Mouse (Mus musculus): ENCODE results near the gene Por. TPM values are rescaled to one million over a fixed set of nuclear protein-coding genes. Genes with fewer than 3 reads are reported as not detected.

Gene Por
- polyA plus RNA-seq (2017; shearing (Covaris generic)): 10 to 100 TPM; 27.4 to 61.1 TPM

DNA sequence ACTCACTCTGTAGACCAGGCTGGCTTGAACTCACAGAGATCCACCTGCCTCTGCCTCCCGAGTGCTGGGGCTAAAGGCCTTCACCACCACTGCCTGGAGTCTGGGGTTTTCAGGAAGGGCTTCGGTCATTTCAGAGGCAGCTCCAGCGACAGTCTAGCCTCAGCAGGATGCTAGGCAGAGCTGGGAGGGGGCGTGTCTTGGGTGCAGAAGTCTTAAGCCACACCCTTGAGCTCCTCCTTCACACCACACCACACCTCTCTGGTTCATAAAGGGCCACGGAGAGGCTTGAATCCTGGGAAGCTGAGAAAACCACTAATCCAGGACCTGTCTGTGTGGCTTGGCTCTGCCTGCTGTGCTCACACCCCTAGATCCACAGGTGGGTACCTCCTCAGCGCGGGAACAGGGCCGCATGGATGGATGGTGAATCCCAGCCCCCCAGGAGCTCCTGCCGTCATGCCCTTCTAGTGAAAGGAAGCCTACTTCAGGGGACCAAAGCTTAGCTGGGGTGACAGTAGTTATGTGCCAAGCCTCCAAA lies at the start of gene Por:
Gene Por (plus strand): TSS at position 293 of the 535 bp plus-strand sequence.

DNA sequence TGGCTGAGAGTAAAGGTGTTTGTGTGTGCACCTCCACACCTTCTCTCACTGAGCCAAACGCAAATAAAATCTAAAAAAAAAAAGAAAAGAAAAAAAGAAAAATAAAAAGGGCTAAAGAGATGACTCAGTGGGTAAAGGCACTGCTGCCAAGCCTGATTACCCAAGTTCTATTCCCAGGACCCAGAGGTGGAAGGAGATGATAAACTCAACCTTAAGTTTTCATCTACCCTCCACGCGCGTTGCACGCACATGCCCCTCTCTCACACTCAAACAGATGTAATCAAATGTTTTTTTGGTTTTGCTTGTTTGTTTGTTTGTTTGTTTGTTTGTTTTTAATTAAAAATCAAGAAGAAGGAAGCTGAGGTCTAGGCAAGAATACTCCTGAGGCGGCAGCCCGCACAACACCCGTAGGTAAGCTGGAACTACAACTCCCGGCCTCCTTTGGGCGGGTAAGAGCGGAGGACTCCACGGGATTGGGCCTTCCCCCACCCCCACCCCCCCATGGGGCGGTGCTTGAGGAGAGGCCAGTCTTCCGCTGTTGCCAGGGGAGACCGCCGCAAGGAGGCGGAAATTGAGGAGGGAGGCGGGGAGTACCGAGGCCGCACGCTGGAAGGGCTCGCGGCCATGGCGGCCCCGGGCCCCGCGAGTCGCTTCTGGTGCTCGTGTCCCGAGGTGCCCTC lies 37.6 kb upstream of the Por start, which contains the start of gene Rhbdd2:
Gene Rhbdd2 (plus strand): TSS at position 502 of the 680 bp plus-strand sequence.

DNA sequence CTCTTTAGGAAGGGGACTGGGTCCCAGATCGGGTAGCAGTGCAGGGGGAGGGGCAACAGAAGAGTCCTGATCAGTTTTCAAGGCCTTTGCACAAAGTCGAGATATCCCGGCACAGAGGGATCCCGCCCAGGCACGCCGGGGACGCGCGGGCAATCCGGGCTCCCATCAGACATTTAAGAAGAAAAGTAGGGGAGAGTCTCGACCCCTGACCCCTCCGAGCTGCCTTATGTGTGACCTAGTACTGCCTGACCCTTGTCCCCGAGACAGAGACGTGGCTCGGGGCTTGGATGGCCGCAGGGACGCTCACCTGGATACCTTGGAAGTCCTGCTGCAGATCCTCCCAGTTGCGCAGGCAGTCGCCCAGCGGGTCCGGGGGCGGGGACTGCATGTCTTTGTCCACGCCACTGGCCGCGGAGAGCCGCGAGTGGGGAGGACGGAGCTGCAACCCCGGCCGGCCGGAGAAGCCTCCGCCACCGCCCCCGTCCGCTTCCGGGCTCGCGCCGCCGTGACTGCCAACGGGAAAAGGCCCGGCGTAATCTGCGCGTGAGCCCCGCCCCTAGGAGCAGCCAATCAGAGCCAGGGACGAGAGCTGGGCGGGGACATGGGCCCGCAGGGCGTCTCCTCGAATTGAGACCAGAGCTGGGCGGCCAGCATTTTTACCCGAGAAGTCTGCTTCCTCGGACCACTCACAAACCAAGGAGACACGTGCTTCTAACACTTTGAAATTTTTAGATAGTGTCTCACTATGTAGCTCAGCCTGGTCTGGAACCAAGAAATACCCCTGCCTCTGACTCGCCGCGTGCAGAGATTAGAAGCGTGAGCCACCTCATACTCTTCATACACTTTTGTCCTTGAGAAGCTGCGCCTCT lies 74.1 kb downstream of the Por start, which contains the start of gene Tmem120a:
Gene Tmem120a (minus strand): TSS at position 708 of the 869 bp plus-strand sequence.

DNA sequence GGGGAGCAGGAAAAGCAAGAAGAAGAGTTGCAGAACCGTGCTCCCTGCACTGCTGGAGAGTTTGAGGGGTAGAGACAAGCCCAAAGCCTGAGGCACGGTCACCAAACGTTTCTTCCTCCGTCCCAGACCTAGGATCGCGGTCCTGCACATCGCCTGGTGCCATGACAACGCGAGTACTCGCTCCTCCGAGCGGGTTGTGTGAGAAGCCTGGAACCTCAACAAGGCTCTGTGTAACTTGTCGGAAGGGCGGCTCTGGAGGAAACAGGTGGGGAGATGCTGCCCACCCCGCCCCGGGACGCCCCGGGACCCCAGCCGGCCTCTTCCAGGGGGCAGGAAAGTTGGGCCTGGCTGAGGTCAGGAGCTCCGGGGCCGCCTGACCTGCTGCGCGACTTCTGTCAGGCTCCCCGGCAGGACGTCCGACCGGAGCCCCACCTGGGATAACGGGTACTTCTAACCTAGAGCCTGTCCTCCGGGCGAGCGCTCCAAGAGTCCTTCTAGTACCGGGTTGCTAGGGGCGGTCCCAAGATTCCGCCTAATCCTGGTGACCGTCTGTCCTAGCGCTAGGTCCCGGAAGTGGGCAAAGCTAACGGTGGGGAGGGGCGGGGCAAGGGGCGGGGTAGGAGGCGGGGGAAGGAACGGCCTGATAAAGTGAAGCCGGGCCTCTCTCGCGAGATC lies 108.1 kb downstream of the Por start, which contains the start of gene Styxl1:
Gene Styxl1 (minus strand): TSS at position 590 of the 675 bp plus-strand sequence.

DNA sequence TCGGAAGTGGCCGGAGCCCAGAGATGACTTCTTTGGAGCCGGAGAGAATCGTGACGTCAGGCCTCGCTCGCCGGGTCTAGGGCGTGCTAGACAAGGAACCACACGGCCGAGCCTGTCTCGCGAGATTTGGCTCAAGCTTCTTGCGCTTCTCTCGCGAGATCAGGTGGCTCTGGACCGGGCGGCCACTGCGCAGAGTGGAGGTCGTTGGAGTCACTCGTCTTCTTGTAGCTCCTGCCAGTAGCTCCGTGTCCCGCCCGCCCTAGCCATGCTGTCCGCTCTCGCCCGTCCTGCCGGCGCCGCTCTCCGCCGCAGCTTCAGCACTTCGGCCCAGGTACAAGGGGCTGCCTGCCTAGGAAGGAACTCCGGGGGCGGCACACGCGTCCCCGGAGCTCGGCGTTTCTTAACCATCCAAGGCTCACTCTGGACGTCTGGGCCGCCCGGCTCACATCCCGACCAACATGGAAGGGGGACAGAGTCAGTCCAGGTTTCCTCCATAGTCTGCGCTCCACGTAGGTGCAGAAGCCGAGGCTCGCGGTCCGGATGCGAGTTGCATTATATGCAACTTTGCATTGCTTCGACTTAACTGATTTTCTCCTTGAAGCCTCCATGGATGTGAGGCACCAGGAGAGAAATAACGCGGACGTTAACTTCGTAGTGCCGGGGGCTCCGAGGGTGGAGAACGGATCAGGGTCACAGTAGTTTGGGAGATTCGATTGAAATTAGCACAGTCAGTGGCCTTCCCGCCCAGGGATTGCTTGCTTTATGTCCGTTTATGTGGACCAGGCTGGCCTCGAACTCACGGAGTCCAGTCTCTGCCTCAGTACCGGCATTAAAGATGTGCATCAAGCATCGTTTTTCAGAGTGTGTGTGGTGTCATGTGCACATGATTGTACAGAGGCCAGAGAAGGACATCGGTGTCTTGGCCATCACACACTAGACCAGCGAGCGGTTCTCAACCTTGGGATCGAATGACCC lies 108.9 kb downstream of the Por start, which contains the start of gene Mdh2:
Gene Mdh2 (plus strand): TSS at position 10 of the 975 bp plus-strand sequence.

Other genes starting within 250 kb of the Por start
- gene Hip1, start 124.9 kb upstream of the Por start, polyA plus RNA-seq (2017; shearing (Covaris generic)): 10 to 100 TPM in 1 of 2 experiments, 1 to 10 TPM in 1; 4.7 to 23.0 TPM
- gene Ccl26, start 106.5 kb upstream of the Por start, polyA plus RNA-seq (2017; shearing (Covaris generic)): not detected
- gene Ccl24, start 97.0 kb upstream of the Por start, polyA plus RNA-seq (2017; shearing (Covaris generic)): 10 to 100 TPM in 1 of 2 experiments, under 1 TPM in 1; 0.62 to 32.7 TPM
- gene Rhbdd2, start 37.4 kb upstream of the Por start, polyA plus RNA-seq (2017; shearing (Covaris generic)): 10 to 100 TPM; 18.4 to 20.4 TPM
- 10 to 100 TPM; 61.9 to 66.5 TPM for gene Tmem120a, start 74.4 kb downstream of the Por start, polyA plus RNA-seq (2017; shearing (Covaris generic))
- under 1 TPM; 0.25 to 0.66 TPM for gene Styxl1, start 108.4 kb downstream of the Por start, polyA plus RNA-seq (2017; shearing (Covaris generic))
- 100 to 1,000 TPM; 467 to 511 TPM for gene Mdh2, start 108.4 kb downstream of the Por start, polyA plus RNA-seq (2017; shearing (Covaris generic))
- gene Srrm3, start 136.9 kb downstream of the Por start, polyA plus RNA-seq (2017; shearing (Covaris generic)): under 1 TPM; 0.14 to 0.21 TPM
- 1 to 10 TPM in 1 of 2 experiments, not detected in 1; 1.3 TPM for gene Hspb1, start 217.9 kb downstream of the Por start, polyA plus RNA-seq (2017; shearing (Covaris generic))

Measured in activated CD4-positive, CD25-positive, alpha-beta regulatory T cell (primary cell).